Mouse (Mus musculus) hindlimb bud, embryonic 11.5 days (tissue): Measurements from ENCODE around the gene Agpat3.

Experiments
- DNase-seq: peaks from one replicate; pipeline ENCODE4 v3.0.0-alpha.2; 2012; ENCODE audit warnings: low read depth, low spot score; ENCODE audit errors: extremely low spot score

Gene Agpat3

GRCm38 (mm10) chr10:78351887-78352665 lies at the start of gene Agpat3:
Gene Agpat3 (minus strand): TSS chr10:78352489.
- DNase-seq, result no peak

GRCm38 (mm10) chr10:78401127-78401526 lies 48.8 kb upstream of the Agpat3 start:
- DNase-seq, result no peak

- no peak for DNase-seq
Measured at GRCm38 (mm10) chr10:78399090-78399657, 46.9 kb upstream of the Agpat3 start.

GRCm38 (mm10) chr10:78396625-78396885 lies 44.3 kb upstream of the Agpat3 start:
- DNase-seq, result no peak

- peak; percentile 89 for DNase-seq
Measured at GRCm38 (mm10) chr10:78395819-78396624, 43.7 kb upstream of the Agpat3 start.

GRCm38 (mm10) chr10:78395377-78395776 lies 43.1 kb upstream of the Agpat3 start:
- DNase-seq, result no peak

GRCm38 (mm10) chr10:78392072-78392471 lies 39.8 kb upstream of the Agpat3 start:
- no peak for DNase-seq

- DNase-seq, result no peak
Measured at GRCm38 (mm10) chr10:78390982-78391470, 38.7 kb upstream of the Agpat3 start.

GRCm38 (mm10) chr10:78388216-78388980 lies 36.1 kb upstream of the Agpat3 start:
- no peak for DNase-seq

- DNase-seq, result no peak
Measured at GRCm38 (mm10) chr10:78385520-78385919, 33.2 kb upstream of the Agpat3 start.

GRCm38 (mm10) chr10:78383567-78383966 lies 31.3 kb upstream of the Agpat3 start:
- no peak for DNase-seq

- DNase-seq, result no peak
Measured at GRCm38 (mm10) chr10:78378516-78378915, 26.2 kb upstream of the Agpat3 start.

GRCm38 (mm10) chr10:78372681-78373668 lies 20.7 kb upstream of the Agpat3 start:
- no peak for DNase-seq

GRCm38 (mm10) chr10:78371746-78372145 lies 19.5 kb upstream of the Agpat3 start:
- DNase-seq, result no peak

- no peak for DNase-seq
Measured at GRCm38 (mm10) chr10:78367586-78367985, 15.3 kb upstream of the Agpat3 start.

GRCm38 (mm10) chr10:78366851-78367312 lies 14.6 kb upstream of the Agpat3 start:
- DNase-seq, result no peak

- DNase-seq, result no peak
Measured at GRCm38 (mm10) chr10:78366195-78366834, 14.0 kb upstream of the Agpat3 start.

- no peak for DNase-seq
Measured at GRCm38 (mm10) chr10:78365555-78365954, 13.3 kb upstream of the Agpat3 start.

- DNase-seq, result no peak
Measured at GRCm38 (mm10) chr10:78364106-78364505, 11.8 kb upstream of the Agpat3 start.
